Mouse (Mus musculus) granulocyte monocyte progenitor cell, adult 5-6 weeks (primary cell): ENCODE results near the gene Gm20696. TPM values are rescaled to one million over a fixed set of nuclear protein-coding genes. Genes with fewer than 3 reads are reported as not detected.

Source experiments
- ATAC-seq: replicated peaks from 2 replicates; pipeline ENCODE4 v1.8.0; 2016; ENCODE audit warnings: mild to moderate bottlenecking, moderate TSS enrichment, inconsistent platforms; ENCODE audit not compliant: poor library complexity, severe bottlenecking
- total RNA-seq, 2 experiments: library from RNA; stranded (forward) in 1 of 2; stranded (reverse) in 1 of 2; fragments of 200-712, 200-1000 nt in 1 of 2; fragments of >200 nt in 1 of 2; fragmentation: Nextera tagmentation in 1 of 2; gene quantifications; 2 replicates each; pipeline ENCODE4 v1.2.3; 2014 to 2017

Gene Gm20696
- total RNA-seq, 2 experiments from 2014 or later = 5.2 to 28.1 TPM

DNA sequence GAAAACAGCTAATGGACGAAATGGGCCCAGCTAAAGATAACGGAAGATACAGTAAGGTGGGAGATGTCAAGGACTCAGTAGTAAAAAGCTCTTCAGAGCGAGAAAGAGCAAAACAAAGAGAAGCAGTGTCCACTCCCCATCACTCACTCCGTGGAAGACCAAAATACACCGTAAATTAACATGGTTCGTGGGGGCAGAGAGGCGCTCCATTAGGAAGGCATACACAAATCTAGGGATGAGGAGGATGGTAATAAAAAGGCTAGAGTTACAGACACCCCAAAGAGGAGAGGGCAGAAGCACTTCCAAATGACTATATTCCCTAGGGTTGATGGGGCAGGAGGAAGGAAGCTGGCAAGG, 390.3 kb downstream of the Gm20696 start:
- ATAC-seq = no peak

DNA sequence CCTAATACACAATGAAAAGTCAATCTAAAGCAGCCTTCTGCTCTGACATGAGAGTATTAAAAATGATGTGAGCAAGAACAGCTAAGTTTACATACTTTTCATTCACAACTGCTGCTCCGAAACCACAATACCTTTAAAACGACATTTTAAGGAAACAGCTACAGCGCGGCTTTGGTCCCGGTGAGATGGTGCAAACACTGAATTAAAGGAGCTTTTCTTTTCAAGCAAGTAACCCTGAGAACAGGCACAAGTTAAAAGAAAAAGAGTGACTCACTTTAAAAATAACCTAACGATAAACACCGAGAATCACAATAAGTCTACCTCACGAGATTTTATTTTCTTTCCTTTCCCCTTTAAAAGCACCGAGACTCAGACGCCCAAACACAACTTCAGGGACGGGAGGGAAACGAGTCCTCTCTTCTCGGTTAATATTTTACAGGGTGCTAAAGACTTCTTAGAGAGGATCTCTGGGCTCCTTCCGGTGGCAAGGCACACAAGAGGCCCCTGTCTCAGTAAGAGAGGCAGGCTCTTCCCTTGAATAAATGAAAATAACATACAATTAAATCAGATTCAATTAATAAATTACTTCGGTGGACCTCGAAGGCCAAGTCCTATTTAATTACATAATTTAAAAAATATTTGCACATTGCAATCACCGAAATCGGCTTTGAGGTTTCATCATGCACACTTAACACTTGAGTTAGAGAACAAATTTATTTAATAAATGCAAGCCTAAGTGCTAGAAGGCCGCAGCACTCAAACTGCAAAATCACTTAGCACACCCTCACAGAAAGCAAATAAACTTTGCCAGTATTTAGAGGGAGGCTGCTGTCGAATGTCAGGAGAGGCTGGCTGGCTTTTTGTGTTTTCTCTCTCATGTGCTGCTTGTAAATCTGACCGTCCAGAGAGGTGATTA, 391.0 kb downstream of the Gm20696 start:
- ATAC-seq = 0 out of 2 replicates have a peak, but pooled peaks have one; percentile 13

DNA sequence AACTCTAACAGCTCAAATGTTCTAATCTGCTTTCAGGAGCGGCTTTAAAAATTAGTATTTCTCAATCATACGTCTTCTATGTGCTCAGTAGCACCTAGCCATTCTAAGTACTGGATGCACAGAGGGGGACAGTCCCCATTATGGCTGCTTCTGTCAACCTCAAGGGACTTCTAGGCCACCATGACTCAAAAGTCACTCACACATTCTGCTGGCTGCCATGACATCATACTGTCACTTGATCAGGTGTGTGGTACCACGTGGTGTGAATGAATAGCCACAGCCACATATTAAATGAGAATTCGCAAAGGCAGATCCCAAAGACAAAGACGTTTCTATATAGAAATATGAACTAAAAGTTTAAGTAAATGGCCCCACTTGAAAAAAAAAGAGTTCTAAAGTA, 391.9 kb downstream of the Gm20696 start:
- peak; percentile 14 for ATAC-seq

DNA sequence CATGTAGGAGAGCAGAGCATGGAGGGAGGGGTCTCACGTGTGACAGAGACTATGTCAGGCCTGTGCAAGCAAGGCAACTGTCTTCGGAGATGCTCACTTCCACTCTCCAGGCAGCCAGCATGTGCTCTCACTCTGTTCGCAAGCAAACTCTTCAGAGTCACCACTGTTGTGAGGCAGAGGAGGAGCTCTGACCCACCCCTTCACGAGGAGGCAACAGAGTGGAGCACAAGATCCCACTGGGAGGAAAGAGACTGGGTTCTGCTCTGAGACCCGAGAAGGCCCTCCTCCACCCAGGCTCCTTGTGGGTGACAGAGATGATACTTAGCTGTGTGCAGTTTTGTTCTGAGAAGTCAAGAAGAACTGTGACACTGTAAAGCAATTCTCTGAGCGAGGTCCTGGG, 392.4 kb downstream of the Gm20696 start:
- peak; percentile 15 for ATAC-seq

DNA sequence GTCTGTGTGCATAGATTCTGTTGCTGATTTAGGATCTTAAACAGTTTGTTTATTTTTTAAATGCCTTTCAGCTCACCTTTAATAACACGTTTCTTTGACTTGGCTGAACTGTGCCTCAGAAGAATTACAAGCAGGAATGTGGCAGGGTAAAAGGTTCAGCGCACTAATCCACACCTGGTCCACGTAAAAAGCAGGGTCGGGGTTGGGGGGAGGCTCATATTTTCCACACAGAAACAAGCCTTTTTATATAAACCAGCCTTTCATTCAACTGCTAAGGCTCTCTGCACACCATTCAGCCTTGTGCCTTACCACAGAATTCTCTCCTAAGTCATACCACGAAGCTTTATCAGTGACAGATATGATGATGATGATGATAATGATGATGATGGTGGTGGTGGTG, 393.4 kb downstream of the Gm20696 start:
- no peak for ATAC-seq

DNA sequence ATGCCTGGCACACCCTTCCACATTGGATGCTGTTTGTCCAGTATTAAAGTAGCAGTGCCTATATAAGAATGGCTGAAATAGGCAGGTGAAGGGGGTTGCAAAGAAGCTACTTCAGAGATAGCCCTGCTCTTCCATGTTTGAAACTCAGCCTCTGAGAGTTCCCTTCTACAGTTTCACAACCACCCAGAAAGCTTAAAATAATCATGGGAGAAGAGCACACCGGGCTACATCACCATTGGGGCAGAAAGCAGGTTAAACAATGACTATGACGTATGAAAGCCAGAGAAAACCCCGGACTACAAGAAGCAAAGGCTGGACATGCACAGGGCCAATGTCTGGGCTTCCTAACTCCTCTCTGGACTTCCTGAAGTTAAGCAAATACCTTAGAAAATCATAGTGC, 394.4 kb downstream of the Gm20696 start:
- no peak for ATAC-seq

DNA sequence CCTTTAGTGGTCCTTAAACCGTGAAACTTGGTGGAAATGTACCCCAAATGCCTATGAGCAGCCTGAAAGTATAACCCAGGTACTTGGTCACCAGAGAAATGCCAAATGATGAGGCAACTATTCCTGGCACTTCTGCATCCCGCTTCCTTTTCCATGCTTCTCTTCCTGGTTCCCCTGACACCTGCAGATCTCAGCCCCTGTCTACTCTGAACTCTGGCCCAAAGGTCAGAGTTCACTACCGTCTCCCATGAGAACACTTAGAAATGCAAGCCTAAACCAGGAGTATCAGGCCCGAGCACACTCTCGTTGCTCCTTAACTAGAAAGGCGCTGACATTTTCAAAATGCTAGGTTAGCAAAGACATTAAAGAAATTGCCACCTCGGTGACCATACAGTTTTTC, 394.9 kb downstream of the Gm20696 start:
- no peak for ATAC-seq

DNA sequence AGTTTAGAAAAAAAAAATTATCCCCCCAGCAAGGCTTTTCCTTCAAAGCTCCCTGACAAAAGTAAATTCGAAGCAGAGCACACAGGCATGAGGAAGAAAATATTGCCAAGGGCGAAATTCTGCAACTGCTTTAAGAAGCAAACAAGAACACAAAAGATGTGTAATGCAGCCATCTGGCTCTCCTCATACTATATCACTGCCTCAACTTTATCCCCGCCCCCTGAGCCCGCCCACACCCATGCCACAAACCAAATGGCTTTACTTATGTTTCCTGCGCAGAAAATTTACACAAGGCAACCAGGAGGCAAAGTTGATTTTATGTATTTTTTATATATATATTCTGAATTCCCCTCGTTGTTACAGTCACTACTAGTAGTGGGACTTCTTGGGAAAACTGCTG, 396.7 kb downstream of the Gm20696 start:
- ATAC-seq = peak; percentile 38; the same call in 1 of the 2 replicates

DNA sequence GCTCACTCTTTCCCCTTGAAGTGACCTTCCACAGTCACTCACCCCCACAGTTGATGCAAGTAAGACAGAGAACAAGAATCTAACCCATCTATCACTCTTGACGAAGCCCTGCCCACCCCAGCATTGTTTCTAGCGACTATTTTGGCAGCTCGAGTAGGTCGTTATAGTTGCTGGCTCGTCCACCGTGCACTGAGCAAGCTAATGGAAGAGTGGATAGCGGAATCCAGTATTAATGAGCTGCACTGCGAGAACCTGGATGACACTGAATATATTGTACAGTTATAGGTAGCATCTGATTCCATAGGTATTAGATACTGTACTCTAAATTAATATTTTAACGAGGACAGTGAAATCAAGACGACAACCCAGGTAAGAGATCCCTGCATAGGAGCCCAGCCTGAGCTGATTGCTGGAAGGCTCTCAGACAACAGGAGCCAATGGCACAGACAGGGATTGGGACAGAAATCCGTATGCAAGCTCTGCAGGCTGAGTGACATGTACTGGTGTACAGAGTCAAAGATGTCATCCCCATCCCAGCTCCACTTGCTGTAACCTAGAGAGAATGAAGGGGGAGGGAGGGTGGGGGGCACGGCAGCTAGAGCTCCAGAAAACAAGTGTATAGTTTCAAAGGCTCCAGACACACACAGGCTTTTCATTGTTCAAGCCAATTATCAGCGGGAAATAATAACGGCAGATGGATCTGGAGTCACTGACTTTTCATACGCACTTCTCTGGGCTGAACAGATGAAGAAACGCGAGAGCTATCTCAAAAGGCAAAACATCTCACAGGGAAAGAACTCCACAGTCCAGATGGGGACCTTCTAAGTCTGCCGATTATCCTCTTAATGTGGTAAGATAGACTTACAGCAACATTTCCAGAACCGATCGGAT, 398.2 kb downstream of the Gm20696 start:
- no peak for ATAC-seq

DNA sequence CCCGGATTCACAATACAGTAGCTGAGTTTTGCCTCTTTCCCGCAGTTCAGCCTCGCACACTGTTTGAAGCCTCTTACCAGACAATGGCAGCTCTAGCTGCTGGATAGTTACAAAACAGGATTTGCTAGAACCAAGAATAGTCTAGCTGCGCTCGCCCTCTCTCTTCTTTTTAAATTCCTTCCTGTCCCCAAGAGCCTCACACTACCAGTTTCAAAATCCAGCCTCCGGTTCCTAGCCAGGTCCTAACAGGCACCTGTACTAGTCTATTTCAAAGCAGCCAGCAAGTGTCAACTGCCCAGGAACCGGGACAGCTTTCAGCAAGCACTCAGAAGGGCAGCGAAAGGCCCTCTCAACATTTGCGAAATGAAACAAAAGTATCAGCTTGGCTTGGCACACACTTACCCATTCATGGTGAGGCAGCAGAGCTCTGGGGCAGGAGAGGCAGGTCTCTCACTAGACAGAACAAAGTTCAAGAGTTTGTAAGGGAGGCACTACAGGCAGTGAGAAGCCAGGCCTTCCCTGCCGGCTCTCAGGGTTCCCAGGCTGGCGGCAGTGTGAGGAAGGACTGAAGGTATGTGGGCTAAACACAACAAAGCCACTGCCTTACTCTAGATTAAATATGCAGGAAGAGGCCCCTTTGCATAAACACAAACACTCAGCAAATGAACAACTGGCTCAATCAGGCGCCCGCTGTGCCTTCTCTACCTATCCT, 400.5 kb downstream of the Gm20696 start:
- ATAC-seq = no peak

DNA sequence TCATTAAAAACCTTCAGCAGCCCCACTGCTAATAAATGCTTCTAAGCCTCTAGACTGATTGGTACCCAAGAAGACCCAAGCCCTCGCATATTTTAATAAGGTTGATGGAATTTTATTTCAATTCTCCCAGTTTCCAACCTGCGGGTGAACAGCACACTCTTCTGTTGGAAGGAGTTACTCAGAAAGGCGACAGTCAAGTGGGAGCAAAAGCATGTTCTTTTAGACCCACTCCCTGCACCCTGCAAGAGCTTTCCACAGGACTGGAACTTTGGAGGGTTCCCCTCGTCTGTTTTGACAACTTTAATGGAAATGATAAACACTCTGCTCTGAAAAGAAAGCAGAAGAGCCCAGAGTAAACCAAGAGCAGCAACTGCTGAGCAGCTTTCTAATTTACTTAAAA, 401.4 kb downstream of the Gm20696 start:
- ATAC-seq = no peak

DNA sequence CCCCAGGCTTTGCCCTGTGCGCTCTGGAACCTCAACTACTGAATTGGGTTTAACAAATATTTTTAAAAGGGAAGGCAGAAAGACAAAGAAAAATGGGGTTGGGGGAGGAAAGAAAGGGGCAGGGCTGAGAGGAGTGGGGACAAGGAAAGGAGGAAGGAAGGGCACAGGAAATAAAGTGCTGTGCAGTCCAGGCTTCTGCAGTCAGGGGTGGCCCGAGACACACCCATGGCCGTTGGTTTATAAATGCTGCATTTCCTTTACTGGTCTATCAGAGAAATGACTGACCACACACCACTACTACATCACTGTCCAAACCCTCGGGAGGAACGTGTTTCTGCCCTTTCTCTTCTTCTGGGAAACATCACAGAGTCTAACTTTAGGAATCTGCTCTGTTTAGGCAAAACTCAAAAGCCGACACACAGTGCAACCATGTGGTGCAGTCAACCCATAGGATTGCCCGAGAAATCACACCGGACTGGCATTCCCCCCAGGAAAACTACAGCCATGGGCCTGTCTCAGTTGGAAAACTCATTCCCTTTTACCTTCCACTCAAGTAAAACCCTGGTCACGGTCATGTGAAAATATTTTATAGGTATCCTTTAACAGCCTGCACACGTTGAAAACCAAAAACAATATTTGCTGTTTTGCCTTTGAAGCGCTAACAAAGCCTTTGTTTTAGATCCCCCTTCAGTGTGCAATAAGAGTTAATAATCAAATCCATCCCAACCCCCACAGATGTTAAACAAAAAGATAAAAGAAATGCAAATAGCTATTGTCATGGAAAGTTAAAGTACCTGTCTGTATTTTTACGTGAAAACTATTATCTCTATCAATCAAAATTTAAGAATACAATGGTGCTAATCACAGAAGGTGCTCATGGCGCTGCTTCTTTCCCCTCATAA, 402.2 kb downstream of the Gm20696 start:
- peak; percentile 64 for ATAC-seq

DNA sequence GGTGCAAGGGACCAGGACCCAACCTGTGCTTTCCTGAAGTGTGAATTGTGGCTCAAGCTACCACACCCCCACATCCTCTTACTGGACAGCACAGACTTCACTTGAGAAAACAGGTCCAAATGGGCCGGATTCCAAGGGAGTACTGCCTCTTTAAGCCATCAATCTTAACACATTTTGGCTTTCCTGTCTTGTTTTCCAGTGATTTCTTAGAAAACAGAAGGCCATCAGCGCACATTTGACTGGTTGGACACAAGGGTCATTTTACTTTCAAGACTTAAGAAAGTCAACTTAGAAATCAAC, 402.8 kb downstream of the Gm20696 start:
- ATAC-seq = no peak

DNA sequence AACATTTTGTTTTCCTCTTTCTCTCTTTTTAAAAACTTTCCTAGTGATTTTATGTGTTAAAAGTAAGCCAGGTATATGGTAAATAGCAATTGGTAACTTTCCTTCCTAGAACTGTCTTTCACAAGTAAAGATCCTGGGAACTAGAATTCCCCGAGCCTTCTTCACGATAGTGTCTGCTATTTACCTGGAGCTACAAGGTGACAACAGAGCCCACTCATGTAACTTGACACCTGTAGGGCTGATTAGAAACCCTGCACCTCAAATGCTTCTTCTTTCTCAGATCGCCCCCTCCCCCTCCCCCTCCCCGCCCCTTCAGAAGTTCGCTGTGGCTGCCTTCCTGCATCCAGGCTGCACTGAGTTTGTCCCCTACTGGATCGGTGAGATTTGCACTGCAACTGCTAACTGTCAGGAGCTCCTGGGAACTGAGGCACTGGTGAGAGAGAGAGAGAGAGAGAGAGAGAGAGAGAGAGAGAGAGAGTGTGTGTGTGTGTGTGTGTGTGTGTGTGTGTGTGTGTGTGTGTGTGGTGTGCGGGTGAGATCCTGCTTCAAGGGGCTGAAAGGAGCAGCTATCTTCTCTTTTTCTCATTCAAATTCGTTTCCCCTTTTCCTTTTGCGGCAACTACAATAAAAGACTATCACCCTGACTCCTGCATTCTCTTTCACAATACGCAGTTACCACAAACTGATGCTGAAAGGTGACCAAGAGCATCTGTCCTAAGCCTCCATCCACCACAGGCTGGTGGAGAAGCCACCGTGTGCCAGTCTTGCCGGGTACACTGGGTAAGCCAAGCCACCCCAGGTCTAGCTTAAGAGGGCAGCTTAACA, 403.3 kb downstream of the Gm20696 start:
- ATAC-seq = peak; percentile 89

DNA sequence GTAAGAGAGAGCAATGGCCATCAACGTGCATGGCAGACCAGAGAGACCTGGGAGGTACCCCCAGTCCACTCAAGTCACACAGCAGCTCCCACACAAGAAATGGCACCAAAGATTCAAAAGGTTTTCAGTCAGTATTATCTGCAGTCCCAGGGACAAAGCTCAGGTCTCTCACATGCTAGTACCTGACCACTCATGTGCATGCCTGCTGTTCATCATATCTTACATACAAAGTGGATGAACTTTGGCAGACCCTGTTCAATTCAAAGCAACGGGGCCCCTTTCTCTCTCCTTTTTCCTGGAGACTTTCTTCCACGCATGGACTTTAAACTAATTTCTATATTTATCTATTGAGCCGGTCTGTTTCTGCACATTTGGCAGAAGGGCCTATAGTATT, 404.9 kb downstream of the Gm20696 start:
- no peak for ATAC-seq

DNA sequence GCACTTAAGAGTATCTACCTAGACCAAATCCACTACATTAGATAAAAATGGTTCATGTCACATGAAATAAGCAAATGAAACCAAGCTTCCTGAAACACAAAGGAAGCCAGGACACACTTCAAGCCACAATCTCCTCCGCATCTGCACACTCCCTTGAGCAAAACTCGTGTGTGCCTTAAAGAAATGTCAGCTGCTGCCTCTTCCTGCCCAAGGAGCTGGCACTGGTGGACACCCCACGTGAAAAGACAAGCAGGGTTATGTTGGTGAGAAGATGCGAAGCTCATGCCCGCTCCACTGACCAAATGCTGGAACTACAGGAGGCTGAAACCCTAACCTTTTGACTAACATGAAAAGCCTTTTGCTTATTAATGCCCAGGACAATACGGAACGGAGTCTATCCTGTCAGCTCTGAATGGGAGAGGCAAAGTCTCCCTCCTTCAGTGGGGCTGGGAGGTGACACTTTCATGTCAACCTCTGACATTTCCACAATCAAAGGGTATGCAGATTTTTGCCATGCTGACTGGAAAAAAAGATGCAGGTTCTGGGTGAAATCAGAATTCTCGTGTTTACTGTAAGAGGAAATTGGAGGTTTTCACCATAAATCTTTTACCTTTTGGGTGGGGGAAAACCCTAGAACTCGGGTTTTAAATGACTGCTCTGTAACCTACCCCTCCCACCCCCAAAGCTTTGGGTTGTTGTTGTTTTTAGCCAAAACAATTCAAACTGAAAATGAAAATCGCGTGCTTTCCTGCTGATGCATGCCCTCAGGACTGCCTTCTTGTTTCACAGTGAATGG, 405.5 kb downstream of the Gm20696 start:
- peak; percentile 16 for ATAC-seq

DNA sequence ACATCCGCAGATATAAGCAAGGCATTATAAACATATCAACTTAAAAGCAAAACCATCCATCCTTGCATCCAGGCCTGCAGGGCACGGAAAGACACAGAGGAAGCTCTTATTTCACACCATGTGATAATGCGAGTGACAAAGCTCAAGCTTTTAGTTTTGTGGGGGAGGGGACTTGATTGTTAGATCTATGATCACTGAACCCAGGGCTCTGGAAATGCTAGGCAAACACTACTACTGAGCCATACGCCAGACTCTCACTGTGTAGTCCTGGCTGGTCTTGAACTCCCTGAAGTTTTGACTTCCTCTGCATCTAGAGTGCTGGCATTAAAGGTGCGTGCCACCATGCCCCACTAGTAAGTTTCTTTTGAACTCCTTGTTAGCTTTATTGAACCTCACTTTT, 408.3 kb downstream of the Gm20696 start:
- ATAC-seq = no peak

DNA sequence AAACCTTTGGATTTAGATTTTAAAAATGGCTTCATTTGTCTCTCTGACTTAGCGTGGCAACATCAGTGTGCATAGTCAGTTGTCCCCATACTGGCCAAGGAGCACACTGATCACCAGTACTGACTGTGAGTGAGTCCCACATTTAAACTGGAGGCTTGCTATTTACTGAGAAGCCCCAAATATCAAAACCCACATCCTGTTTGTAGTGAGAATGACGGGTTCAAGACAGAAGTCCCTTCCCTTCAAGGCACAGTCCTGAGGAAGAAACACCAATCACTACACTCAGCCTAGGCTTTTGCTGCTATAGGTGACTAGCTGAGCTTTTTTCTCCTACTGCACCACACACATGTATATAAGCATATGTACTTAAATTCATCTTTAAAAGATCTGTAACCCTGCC, 408.9 kb downstream of the Gm20696 start:
- no peak for ATAC-seq
